Mouse (Mus musculus): ENCODE data around the gene Patj. TPM values are rescaled to one million over a fixed set of nuclear protein-coding genes. Genes with fewer than 3 reads are reported as not detected.
"Not testable (repeated sequence)": the region's sequence is repeated elsewhere in the genome, so short reads cannot be mapped to it uniquely, and the experiment has no call there.

The Patj gene
- polyA plus RNA-seq, 3 experiments from 2014 or later = 7.2 to 26.4 (median 22.9) TPM

DNA sequence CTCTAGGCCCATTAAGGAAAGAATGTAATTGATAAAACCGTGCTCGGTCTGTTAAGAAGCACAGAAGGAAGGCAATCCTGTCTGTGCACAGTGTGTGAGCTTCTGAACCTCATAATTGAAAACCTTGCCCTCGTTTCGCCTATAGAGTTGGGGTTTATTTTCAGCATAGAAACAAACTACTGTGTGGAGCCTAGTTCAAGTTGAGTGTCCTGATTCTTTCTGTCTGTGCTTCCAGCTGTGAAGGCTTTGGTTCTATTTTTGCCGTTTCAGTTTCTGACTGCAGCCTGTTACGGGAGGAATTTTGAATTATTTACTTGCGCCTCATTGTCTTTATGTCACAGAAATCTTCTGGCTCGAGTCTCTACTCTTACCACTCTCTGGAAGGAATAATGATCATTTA, 185.9 kb downstream of the Patj start:
- no peak for ATAC-seq

GRCm38 (mm10) chr4:98584023-98584422, 188.4 kb downstream of the Patj start:
- ATAC-seq = no peak

GRCm38 (mm10) chr4:98586303-98586702, 190.7 kb downstream of the Patj start:
- no peak for ATAC-seq

DNA sequence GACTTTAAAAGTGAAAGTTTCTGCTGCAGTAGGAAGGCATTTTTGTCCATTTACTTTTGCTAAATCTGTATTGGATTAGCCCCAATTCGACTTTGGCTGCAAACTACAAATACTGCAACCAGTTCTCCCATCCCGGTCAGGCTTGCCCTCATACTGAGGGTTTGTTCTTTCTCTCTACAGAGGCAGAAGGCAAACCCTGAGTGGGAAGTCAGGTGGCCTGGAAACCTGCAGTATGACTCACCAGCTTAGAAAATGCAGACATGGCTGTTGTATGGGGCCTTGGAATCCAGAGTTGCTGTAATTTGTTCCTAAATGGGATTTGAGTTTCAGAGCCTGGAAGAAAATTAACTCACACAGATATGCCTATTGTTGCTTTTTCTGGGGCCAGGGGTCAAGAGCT, 192.1 kb downstream of the Patj start:
- no peak for ATAC-seq

DNA sequence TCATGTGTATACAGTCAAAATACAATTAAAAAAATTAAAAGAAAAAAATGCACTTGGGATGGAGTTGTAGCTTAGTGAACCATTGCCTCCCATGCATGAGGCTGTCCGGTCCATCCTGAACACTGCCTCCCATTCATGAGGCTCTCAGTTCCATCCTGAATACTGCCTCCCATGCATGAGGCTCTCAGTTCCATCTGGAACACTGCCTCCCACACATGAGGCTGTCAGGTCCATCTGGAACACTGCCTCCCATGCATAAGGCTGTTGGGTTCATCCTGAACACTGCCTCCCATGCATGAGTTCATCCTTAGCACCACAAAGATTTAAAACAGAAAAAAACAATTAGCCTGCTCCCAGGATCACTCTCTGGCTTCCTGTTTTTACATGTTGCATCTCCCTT, 198.4 kb downstream of the Patj start:
- no peak for ATAC-seq

DNA sequence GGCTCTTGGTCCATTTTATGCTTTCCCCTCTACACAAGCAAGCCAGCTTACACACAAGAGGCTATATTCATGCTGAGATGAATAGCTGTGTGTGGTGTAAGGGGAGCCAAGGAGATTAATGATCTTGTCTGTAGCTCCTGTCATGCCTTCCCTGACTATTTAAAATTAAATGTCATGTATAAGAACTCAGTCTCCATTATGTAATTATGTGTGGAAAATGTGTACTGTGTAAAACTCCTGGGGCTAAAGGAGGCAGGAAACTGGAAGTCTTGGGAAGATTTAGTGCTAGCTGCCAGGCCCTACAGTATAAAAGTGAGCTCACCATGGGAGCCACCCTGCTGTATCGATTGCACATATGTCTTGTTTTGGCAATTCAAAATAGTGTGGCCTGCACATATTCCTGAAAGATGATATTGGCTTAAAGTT, 203.0 kb downstream of the Patj start:
- ATAC-seq = no peak

DNA sequence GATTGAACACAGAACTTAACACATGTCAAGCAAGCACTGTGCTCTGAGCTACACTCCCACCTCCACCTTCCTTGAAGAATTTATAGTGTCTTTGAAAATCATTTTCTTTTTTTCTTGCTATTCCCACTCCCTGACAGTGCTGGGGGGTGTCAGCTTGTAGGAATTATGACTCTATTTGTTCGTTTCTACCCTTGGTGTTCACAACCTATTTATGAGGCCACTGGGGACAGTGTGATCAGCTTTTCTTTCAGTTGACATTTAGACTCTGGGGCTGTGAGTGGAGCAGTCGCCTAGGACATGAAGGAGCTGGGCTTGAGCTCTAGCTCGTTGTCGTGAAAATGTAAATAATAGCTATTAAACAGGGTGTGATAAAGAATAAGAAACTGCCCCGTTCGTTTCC, 203.8 kb downstream of the Patj start:
- ATAC-seq = no peak

GRCm38 (mm10) chr4:98603131-98603530, 207.5 kb downstream of the Patj start:
- ATAC-seq = no peak

GRCm38 (mm10) chr4:98610501-98610900, 214.9 kb downstream of the Patj start:
- ATAC-seq = no peak

DNA sequence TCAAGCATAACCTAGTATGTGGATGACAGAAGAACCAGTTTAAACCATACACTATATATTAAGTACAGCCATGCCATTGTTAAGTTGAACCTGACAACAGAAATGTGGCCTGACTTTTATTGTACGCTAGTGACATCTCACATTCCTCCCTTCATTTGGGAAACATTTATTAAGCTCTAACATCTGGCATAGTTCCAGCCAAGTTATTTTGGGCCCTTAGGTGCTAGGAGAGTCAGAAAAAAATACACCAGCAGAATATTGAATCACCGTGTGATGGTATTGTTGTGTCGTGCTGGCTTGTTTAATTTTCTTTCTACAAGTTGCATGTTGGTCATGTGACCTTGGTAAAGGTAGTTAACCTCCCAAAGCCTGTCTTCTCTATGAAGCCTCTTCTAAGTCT, 218.8 kb downstream of the Patj start:
- ATAC-seq = no peak

DNA sequence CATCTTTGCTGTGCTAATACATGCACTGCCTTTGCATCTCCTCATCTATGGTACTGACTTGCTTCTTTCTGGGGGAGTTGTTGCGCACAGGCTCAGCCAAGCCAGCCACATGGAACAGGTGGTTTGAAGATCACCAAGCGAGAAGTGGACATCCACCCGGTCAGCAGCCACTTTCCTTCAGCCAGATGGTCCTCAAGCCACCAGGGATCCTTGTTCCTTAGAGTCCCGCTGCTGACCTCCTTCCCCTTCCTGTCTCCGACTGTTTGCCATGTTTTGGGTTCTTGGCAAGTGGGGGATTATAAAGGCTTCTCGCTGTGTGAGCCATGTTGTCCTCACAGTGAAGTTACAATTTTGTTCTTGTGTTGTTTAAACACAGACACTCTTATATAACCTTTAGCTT, 223.6 kb downstream of the Patj start:
- ATAC-seq = no peak

DNA sequence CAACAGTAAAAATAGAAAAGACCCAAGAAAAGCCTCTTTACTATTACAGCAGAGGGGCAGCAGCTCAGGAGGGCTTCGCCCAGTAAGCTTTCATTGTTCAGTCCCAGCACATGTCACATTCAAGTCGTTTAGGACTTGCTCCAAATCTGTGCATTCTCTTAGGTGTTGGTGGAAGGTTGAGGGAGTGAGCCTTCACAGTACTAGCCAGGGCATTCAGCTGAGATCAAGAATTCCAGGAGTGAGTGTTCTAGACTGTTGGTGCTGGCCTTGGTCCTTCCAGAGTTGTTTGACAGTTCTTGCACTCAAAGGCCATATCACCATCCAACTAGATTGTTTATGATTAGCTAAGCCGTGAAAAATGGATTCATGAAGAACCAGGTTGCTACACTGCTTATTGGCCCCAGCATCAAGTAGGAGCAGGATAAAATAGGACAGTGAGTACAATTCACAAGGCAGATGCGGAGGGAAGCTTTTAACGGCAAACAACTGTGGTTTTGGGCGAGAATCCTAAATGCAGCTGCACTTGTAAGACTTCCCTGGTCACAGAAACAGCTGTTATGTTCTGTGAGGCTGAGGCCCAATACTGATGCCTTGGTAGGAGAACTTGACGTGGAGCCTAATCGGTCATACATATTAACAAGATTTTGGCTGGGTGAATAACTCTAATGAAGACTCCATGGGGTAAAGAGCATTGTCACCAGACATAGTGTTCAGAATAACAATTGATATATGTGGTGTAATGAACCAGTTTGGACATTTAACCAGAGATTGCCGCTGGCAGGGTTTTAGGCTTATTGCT, 225.6 kb downstream of the Patj start:
- no peak for ATAC-seq

- no peak for ATAC-seq
Observed at GRCm38 (mm10) chr4:98622180-98622579, 226.6 kb downstream of the Patj start.

DNA sequence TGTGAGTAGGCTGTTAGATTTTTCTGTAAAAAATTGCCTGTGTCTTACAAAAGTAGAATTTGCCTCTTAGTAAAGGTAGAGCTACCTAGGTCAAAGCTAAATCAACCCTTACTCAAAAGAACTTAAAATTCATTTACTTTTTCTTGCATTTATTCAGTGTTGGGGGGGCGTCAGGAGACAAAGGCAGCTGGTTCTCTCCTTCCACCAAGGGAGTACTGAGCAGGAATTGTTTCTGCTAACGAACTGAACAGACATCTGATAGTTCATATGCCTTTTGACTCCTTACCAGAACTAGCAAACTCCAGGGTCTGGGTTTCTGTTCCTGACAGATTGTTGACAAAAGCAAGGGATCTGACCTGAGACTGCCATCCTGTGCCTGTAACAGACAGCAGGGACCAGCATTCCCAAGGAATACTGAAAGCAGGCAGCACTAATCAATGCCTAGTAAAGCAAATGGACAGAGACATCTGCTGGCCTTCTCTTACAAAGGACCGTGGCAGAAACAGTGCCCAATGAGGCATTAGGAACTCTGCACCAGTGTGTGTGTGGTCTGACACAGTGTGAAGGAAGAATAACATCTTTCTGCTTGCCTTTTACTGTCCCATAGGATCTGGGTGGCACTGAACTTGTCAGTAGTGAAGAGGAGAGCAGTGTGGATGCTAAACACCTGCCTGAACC, 227.6 kb downstream of the Patj start:
- no peak for ATAC-seq

DNA sequence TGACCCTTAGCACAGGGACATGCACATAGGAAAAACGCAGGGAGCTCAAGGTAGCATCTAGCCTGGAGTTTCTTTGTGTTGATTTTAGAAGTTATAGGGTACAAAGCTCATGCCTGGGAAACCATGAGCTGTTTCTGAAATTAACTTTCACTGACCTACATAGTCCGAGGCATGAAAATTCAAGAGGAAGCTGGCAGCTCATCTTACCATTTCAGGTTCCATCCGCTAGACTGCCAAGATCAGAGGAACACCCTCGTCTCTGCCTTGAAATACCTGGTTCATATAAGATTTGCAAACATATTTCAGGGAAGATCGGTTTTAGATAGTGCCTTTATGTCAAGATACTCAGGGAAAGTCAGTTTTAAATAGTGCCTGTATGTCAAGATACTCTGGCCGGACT, 232.7 kb downstream of the Patj start:
- ATAC-seq = no peak

DNA sequence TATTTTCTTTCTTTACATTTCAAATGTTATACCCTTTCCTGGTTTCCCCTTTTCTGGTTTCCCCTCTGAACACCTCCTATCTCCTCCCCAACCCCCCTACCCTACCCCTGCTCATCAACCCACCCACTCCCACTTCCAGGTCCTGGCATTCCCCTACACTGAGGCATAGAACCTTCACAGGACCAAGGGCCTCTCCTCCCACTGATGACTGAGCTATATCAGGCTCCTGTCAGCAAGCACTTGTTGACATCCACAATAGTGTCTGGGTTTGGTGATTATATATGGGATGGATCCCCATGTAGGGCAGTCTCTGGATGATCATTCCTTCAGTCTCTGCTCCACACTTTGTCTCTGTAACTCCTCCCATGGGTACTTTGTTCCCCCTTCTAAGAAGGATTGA, 233.6 kb downstream of the Patj start:
- not testable (repeated sequence) for ATAC-seq

GRCm38 (mm10) chr4:98635140-98635837, 239.7 kb downstream of the Patj start:
- ATAC-seq = no peak

- no peak for ATAC-seq
Observed at GRCm38 (mm10) chr4:98638731-98639130, 243.1 kb downstream of the Patj start.

DNA sequence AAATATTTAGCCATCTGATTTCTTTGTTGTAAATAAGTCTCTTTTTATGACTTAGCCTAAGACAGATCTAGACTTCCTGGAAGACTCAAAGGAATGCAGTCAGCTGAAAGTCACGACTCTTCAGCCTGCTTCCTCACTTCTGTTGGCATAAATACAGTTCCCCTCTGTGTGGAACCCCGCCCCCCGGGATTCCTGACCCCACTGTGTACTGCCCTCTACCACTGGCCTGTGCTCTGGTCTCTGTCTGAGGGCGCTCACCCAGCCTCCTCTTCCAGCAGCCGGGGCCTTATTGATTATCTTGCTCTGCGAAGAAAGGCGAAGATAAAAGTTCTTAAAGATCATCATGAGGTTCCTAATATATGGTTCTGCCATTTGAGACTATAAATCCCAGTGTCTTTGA, 258.1 kb downstream of the Patj start:
- ATAC-seq = no peak

- no peak for ATAC-seq
Observed at GRCm38 (mm10) chr4:98654419-98654821, 258.8 kb downstream of the Patj start.

GRCm38 (mm10) chr4:98656759-98657158, 261.2 kb downstream of the Patj start:
- no peak for ATAC-seq

DNA sequence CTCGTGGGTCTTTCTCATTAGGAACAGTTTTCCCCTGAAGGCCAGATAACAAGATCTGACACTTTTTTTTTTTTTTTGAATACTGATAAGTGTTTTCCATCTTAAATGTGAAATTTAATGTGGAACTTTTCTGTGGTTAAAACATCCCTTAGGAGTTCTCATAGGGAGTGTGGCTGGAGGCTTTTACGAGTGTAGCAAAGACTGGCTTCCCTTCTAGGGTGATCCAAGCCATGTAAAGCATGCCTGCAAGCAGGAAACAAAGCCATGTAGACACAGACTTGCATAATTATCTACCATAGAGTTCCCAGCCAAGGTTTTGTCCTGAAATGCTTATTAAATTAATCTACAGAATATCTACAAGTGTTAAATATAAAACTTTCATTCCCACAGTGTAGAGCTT, 263.4 kb downstream of the Patj start:
- no peak for ATAC-seq

DNA sequence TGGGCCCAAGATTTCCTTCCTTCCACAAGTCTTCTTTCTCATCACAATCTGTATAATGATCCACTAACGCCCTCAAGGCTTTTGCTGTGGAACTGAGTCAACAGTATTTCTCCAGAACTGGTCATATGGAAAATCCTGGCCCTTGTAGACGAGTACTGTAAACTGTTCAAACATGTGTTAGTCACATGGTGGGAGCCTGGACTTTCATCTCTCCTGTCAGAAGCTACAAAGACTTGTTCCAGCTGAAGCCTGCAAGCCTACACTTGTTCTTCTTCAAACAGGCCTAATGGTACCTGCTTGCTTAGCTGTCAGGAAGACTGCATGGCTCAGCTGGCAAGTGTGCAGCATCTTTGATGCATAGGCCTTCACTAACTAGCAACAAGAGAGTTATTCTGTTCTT, 264.9 kb downstream of the Patj start:
- ATAC-seq = no peak

GRCm38 (mm10) chr4:98665884-98666283, 270.3 kb downstream of the Patj start:
- no peak for ATAC-seq
